Mouse (Mus musculus): ENCODE measurements around the gene Olfr1181. TPM values are rescaled to one million over a fixed set of nuclear protein-coding genes. Genes with fewer than 3 reads are reported as not detected.
"Not testable (repeated sequence)": the region's sequence is repeated elsewhere in the genome, so short reads cannot be mapped to it uniquely, and the experiment has no call there.

The Olfr1181 gene
- total RNA-seq (2021), result not detected
- long read RNA-seq, experiment 1, result 0 reads
- long read RNA-seq, experiment 2, result 0 reads

DNA sequence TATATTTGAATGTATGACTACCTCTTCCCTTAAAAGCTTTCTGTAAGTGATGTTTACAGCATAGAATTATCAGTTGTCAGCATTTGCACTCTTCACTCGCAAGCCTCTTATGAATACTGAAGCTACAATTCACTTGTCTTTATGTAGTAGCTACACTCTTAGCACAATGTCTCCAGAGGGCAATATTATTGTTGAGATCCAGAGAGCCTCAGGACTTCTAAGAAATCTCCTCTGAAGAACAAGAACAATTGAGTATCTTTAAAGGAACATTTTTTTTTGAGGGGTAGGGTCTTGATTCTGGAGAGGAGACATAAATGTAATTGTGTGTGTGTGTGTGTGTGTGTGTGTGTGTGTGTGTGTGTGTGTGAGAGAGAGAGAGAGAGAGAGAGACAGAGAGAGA is at the start of gene Olfr1181:
Gene Olfr1181, minus strand, starts transcription at position 101 of the 400 bp plus-strand sequence.
- no peak for DNase-seq (ENCODE audit: low spot score in 2 of 2)

DNA sequence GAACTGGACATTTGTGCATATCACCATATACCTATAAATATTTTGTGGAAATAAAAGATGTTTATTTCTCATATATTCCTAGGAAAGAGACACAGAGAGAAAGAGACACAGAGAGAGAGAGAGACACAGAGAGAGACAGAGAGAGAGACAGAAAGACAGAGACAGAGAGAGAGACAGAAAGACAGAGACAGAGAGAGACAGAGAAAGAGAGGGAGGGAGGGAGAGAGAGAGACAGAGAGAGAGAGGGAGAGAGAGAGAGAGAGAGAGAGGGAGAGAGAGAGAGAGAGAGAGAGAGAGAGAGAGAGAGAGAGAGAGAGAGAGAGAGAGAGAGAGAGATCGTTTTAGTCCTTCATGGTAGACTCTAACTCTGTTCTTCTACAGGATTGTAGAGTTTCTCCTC is 28.6 kb upstream of the Olfr1181 start, which contains the start of gene Olfr1183:
Gene Olfr1183, plus strand, starts transcription at position 301 of the 400 bp plus-strand sequence.
- not testable (repeated sequence) for DNase-seq (ENCODE audit: low spot score in 2 of 2)

DNA sequence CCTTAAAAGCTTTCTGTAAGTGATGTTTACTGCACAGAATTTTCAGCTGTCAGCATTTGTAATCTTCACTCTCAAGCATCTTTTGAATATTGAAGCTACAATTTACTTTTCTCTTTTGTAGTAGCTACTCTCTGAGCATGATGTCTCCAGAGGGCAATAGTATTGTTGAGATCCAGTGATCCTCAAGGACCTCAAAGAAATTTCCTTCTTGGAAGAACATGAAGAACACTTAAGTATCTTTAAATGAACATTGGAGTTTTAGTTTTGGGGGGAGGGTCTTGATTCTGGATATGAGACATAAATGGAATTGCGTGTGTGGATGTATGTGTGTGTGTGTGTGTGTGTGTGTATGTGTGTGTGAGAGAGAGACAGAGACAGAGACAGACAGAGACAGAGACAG is 23.1 kb upstream of the Olfr1181 start, which contains the start of gene Gm13757:
Gene Gm13757, minus strand, starts transcription at position 101 of the 400 bp plus-strand sequence.
- DNase-seq (ENCODE audit: low spot score in 2 of 2), result no peak

DNA sequence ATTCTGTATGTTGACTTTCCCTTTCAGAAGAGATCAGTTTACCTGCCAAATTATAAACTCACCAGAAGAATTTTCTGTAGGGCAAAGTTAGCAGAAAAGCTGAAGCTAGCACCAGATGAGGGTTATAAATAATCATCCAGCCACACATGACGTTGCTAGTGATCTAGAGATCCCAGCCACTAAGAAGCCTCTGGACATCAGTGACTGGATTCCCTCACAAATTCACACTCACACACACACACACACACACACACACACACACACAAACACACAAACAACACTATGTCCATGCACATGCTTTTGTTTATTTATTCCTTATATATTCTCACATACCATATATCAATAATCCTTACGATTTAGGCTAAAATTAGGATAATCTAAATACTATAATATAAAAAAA is 6.9 kb downstream of the Olfr1181 start, which contains the start of gene Olfr1180:
Gene Olfr1180, minus strand, starts transcription at position 101 of the 400 bp plus-strand sequence.
- DNase-seq (ENCODE audit: low spot score in 2 of 2), result no peak

DNA sequence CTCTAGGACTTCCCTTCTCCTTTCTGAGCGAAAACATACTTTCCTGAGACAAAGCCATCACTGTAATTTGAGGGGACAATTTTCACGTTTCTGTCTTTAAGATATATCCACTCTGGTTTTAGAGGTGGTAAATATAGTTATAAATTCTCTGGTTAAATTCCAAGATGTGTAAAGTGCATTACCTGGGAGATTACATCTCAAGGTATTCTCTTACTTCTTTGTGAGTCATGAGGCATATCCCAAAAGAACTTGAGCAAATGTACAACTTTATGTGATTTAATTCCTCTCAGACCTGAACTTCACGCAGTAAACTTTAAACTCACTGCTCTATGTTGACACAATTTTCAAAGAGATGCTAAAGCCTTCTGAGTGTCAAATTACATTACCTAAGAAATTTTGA is 19.6 kb downstream of the Olfr1181 start, which contains the start of gene Olfr1179:
Gene Olfr1179, minus strand, starts transcription at position 101 of the 400 bp plus-strand sequence.
- DNase-seq (ENCODE audit: low spot score in 2 of 2), result no peak

DNA sequence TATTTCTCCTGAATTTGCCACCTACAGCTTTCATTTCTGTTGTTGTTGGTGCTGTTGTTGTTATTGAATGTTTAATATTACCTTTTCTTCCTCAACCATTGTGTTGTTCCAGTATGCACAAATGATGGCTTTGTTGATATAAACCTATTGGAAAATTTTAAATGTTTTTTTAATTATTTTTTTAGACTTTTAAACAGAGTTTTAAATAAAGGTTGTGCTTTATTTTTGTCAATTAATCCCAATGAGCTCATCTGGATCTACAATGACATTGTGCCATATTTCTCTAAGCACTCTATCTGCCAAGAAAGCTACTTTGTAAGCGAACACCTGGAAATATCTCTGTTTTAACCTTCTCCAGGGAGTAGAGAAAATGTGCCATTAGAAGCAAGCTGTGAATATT is 39.2 kb downstream of the Olfr1181 start, which contains the start of gene Olfr1178:
Gene Olfr1178, plus strand, starts transcription at position 301 of the 400 bp plus-strand sequence.
- no peak for DNase-seq (ENCODE audit: low spot score in 2 of 2)

Other genes starting within 250 kb of the Olfr1181 start
- not detected for gene Olfr1168, start 244.3 kb downstream of the Olfr1181 start, total RNA-seq (2021)
- gene Olfr1170, start 197.8 kb downstream of the Olfr1181 start, total RNA-seq (2021), result not detected
- not detected for gene Olfr1173, start 146.3 kb downstream of the Olfr1181 start, total RNA-seq (2021)
- gene Olfr1174-ps, start 111.0 kb downstream of the Olfr1181 start, total RNA-seq (2021), result not detected
- gene Olfr1175-ps, start 99.0 kb downstream of the Olfr1181 start, total RNA-seq (2021), result not detected
- not detected for gene Olfr1176, start 89.5 kb downstream of the Olfr1181 start, total RNA-seq (2021)
- gene Olfr1177-ps, start 79.7 kb downstream of the Olfr1181 start, total RNA-seq (2021), result not detected
- not detected for gene Olfr1178, start 39.1 kb downstream of the Olfr1181 start, total RNA-seq (2021)
- not detected for gene Olfr1179, start 19.7 kb downstream of the Olfr1181 start, total RNA-seq (2021)
- not detected for gene Olfr1180, start 7.0 kb downstream of the Olfr1181 start, total RNA-seq (2021)
- not detected for gene Gm13757, start 23.0 kb upstream of the Olfr1181 start, total RNA-seq (2021)
- gene Olfr1183, start 28.7 kb upstream of the Olfr1181 start, total RNA-seq (2021), result not detected
- gene Olfr1184, start 57.4 kb upstream of the Olfr1181 start, total RNA-seq (2021), result not detected
- not detected for gene Olfr1185-ps1, start 67.1 kb upstream of the Olfr1181 start, total RNA-seq (2021)
- gene Olfr1186, start 92.4 kb upstream of the Olfr1181 start, total RNA-seq (2021), result not detected
- gene Olfr1188, start 130.8 kb upstream of the Olfr1181 start, total RNA-seq (2021), result not detected
- gene Olfr1189, start 160.3 kb upstream of the Olfr1181 start, total RNA-seq (2021), result not detected
- gene Olfr1191-ps1, start 214.4 kb upstream of the Olfr1181 start, total RNA-seq (2021), result under 1 TPM in 1 of 2 experiments, not detected in 1; 0.07 TPM
- not detected for gene Olfr1192-ps1, start 222.3 kb upstream of the Olfr1181 start, total RNA-seq (2021)
- not detected for gene Olfr1193, start 249.5 kb upstream of the Olfr1181 start, total RNA-seq (2021)